Mouse (Mus musculus): ENCODE results near the gene Trio. TPM values are rescaled to one million over a fixed set of nuclear protein-coding genes. Genes with fewer than 3 reads are reported as not detected.

Gene Trio
- polyA plus RNA-seq, 1 experiment from 2014 or later, result 69.8 TPM

DNA sequence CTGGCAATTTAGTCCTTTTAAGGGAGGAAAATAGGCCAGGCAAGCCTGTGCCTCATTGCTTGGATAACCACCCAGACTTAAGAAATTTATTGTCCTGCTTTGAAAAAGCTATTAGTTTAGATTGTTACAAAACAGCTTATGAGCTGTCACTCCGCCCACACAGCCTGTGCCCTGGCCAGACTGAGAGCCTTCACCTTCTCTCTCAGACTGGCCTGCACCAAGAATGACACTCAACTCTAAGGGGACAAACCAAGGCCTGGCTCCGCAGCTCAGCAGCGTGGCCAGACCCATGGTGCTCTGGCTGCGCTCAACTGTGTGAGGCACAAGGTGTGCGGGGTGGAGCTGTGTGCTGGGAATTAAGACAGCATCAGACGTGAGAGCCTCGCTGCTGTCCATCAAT is 254.1 kb downstream of the Trio start:
- Histone ChIP-seq H3K4me3 (no peak overlapping the region), H3K27ac (peak overlapping the region; percentile 61), H3K27me3 (no peaks in the 10 kb centered on the region), H3K9ac (no peak overlapping the region), H3K4me1 (peaks cover 60% of the 10 kb centered on the region), H3K4me2 (replicated peaks) (no peak overlapping the region), H3K36me3 (peaks cover 71% of the 10 kb centered on the region), H3K9me3 (no peaks in the 10 kb centered on the region)
- ATAC-seq (ENCODE audit: insufficient number of reproducible peaks, insufficient read depth, low FRiP score, low TSS enrichment), result no peak
- 66% methylated on average over 7 of the region's 7 CpGs for WGBS

DNA sequence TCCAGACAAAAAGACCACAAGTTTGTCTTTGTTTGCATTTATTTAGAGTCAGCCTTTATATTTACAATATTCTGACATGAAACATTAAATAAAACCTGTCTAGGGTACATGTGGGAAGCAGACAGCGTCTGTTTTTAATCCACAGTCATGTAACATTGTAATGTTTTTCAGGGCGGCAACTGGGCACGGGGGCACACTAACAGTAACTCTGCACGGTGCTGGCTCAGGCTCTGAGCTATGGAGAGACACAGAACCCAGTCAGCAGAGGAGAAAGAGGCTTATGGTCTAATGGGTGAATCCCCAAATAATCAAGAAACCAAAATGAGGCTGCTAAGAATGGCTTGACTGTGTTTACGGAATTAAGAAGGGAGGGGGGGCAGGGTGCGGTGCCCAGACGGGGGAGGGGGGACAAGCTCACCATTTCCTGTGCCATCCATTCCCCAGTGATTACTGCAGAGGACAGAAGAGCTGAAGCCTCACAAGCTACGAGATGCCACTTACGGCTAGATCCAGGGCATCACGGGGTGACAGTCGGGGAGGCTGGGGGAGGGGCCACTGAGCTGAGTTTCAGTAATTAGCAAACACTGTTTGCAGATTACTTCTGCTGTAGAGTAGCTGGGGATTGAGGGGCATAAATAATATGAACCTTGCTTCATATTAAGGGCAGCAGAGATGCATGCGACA is 255.0 kb downstream of the Trio start:
- peak overlapping the region; percentile 84 for H3K27ac ChIP-seq
- H3K36me3 ChIP-seq, result peaks cover 77% of the 10 kb centered on the region
- WGBS, result 37% methylated on average over 12 of the region's 12 CpGs
- no peaks in the 10 kb centered on the region for H3K27me3 ChIP-seq
- no peaks in the 10 kb centered on the region for H3K9me3 ChIP-seq
- H3K9ac ChIP-seq, result no peak overlapping the region
- H3K4me2 ChIP-seq (replicated peaks), result no peak overlapping the region
- H3K4me1 ChIP-seq, result peaks cover 53% of the 10 kb centered on the region
- no peak overlapping the region for H3K4me3 ChIP-seq
- ATAC-seq (ENCODE audit: insufficient number of reproducible peaks, insufficient read depth, low FRiP score, low TSS enrichment), result peak; percentile 67; the same call in 1 of the 2 replicates

- no peak for ATAC-seq (ENCODE audit: insufficient number of reproducible peaks, insufficient read depth, low FRiP score, low TSS enrichment)
- Histone ChIP-seq H3K27ac (peak overlapping the region; percentile 69; the same call in 1 of the 2 replicates), H3K4me3 (no peak overlapping the region), H3K36me3 (peaks cover 80% of the 10 kb centered on the region), H3K9me3 (no peaks in the 10 kb centered on the region), H3K4me2 (replicated peaks) (no peak overlapping the region), H3K4me1 (peaks cover 27% of the 10 kb centered on the region), H3K27me3 (no peaks in the 10 kb centered on the region), H3K9ac (no peak overlapping the region)
- WGBS, result 80% methylated on average over 3 of the region's 3 CpGs
Measured at GRCm38 (mm10) chr15:27761416-27761815, 264.2 kb downstream of the Trio start.

GRCm38 (mm10) chr15:27760655-27761054 is 265.0 kb downstream of the Trio start:
- Histone ChIP-seq H3K27ac (peak overlapping the region; percentile 78), H3K36me3 (peaks cover 80% of the 10 kb centered on the region), H3K4me2 (replicated peaks) (no peak overlapping the region), H3K9me3 (no peaks in the 10 kb centered on the region), H3K4me1 (peaks cover 27% of the 10 kb centered on the region), H3K27me3 (no peaks in the 10 kb centered on the region), H3K9ac (no peak overlapping the region), H3K4me3 (no peak overlapping the region)
- ATAC-seq (ENCODE audit: insufficient number of reproducible peaks, insufficient read depth, low FRiP score, low TSS enrichment), result no peak
- 25% methylated on average over 1 of the region's 1 CpGs for WGBS

- Histone ChIP-seq H3K4me2 (replicated peaks) (no peak overlapping the region), H3K27me3 (no peaks in the 10 kb centered on the region), H3K36me3 (peaks cover 82% of the 10 kb centered on the region), H3K4me3 (no peak overlapping the region), H3K27ac (peak overlapping the region; percentile 78), H3K9ac (no peak overlapping the region), H3K4me1 (peaks cover 27% of the 10 kb centered on the region), H3K9me3 (no peaks in the 10 kb centered on the region)
- WGBS, result 62% methylated on average over 5 of the region's 5 CpGs
- no peak for ATAC-seq (ENCODE audit: insufficient number of reproducible peaks, insufficient read depth, low FRiP score, low TSS enrichment)
Measured at GRCm38 (mm10) chr15:27759890-27760289, 265.8 kb downstream of the Trio start.

- 31% methylated on average over 6 of the region's 6 CpGs for WGBS
- no peak overlapping the region for H3K4me3 ChIP-seq
- no peak overlapping the region for H3K4me2 ChIP-seq (replicated peaks)
- ATAC-seq (ENCODE audit: insufficient number of reproducible peaks, insufficient read depth, low FRiP score, low TSS enrichment), result no peak
- H3K27me3 ChIP-seq, result no peaks in the 10 kb centered on the region
- H3K4me1 ChIP-seq, result peaks cover 34% of the 10 kb centered on the region
- no peak overlapping the region for H3K9ac ChIP-seq
- no peaks in the 10 kb centered on the region for H3K9me3 ChIP-seq
- H3K36me3 ChIP-seq, result peaks cover 81% of the 10 kb centered on the region
- no peak overlapping the region for H3K27ac ChIP-seq
Measured at GRCm38 (mm10) chr15:27758680-27759079, 267.0 kb downstream of the Trio start.

- Histone ChIP-seq H3K27ac (no peak overlapping the region), H3K4me2 (replicated peaks) (no peak overlapping the region), H3K36me3 (peaks cover 88% of the 10 kb centered on the region), H3K4me1 (peaks cover 29% of the 10 kb centered on the region), H3K27me3 (no peaks in the 10 kb centered on the region), H3K9ac (no peak overlapping the region; the same call in 1 of the 2 replicates), H3K4me3 (no peak overlapping the region), H3K9me3 (no peaks in the 10 kb centered on the region)
- 90% methylated on average over 11 of the region's 11 CpGs for WGBS
- no peak for ATAC-seq (ENCODE audit: insufficient number of reproducible peaks, insufficient read depth, low FRiP score, low TSS enrichment)
Measured at GRCm38 (mm10) chr15:27756426-27756825, 269.2 kb downstream of the Trio start.

- H3K36me3 ChIP-seq, result peaks cover 93% of the 10 kb centered on the region
- H3K9ac ChIP-seq, result no peak overlapping the region
- no peak overlapping the region for H3K4me3 ChIP-seq
- peaks cover 14% of the 10 kb centered on the region for H3K4me1 ChIP-seq
- H3K27ac ChIP-seq, result no peak overlapping the region
- H3K4me2 ChIP-seq (replicated peaks), result no peak overlapping the region
- no peaks in the 10 kb centered on the region for H3K9me3 ChIP-seq
- ATAC-seq (ENCODE audit: insufficient number of reproducible peaks, insufficient read depth, low FRiP score, low TSS enrichment), result no peak
- WGBS, result 84% methylated on average over 7 of the region's 7 CpGs
- H3K27me3 ChIP-seq, result no peaks in the 10 kb centered on the region
Measured at GRCm38 (mm10) chr15:27754571-27755260, 270.9 kb downstream of the Trio start.

GRCm38 (mm10) chr15:27753923-27754322 is 271.7 kb downstream of the Trio start:
- H3K27ac ChIP-seq, result peak overlapping the region; percentile 42; the same call in 1 of the 2 replicates
- H3K4me1 ChIP-seq, result 0 out of 2 replicates have a peak, but pooled peaks cover 11% of the 10 kb centered on the region
- H3K4me2 ChIP-seq (replicated peaks), result no peak overlapping the region
- ATAC-seq (ENCODE audit: insufficient number of reproducible peaks, insufficient read depth, low FRiP score, low TSS enrichment), result no peak
- 68% methylated on average over 5 of the region's 5 CpGs for WGBS
- H3K9me3 ChIP-seq, result no peaks in the 10 kb centered on the region
- H3K36me3 ChIP-seq, result peaks cover 95% of the 10 kb centered on the region
- no peak overlapping the region for H3K9ac ChIP-seq
- no peaks in the 10 kb centered on the region for H3K27me3 ChIP-seq
- H3K4me3 ChIP-seq, result no peak overlapping the region

GRCm38 (mm10) chr15:27752677-27753342 is 272.8 kb downstream of the Trio start:
- no peak for ATAC-seq (ENCODE audit: insufficient number of reproducible peaks, insufficient read depth, low FRiP score, low TSS enrichment)
- H3K27ac ChIP-seq, result peak overlapping the region; percentile 69; the same call in 1 of the 2 replicates
- no peaks in the 10 kb centered on the region for H3K27me3 ChIP-seq
- no peaks in the 10 kb centered on the region for H3K9me3 ChIP-seq
- H3K4me3 ChIP-seq, result no peak overlapping the region
- WGBS, result 73% methylated on average over 7 of the region's 7 CpGs
- H3K9ac ChIP-seq, result no peak overlapping the region
- no peak overlapping the region for H3K4me2 ChIP-seq (replicated peaks)
- H3K36me3 ChIP-seq, result peaks cover 95% of the 10 kb centered on the region
- H3K4me1 ChIP-seq, result 0 out of 2 replicates have a peak, but pooled peaks cover 9% of the 10 kb centered on the region

- no peaks in the 10 kb centered on the region for H3K9me3 ChIP-seq
- 78% methylated on average over 12 of the region's 12 CpGs for WGBS
- H3K27ac ChIP-seq, result no peak overlapping the region
- no peak overlapping the region for H3K4me2 ChIP-seq (replicated peaks)
- no peak for ATAC-seq (ENCODE audit: insufficient number of reproducible peaks, insufficient read depth, low FRiP score, low TSS enrichment)
- peaks cover 95% of the 10 kb centered on the region for H3K36me3 ChIP-seq
- H3K9ac ChIP-seq, result no peak overlapping the region
- no peaks in the 10 kb centered on the region for H3K27me3 ChIP-seq
- 0 out of 2 replicates have a peak, but pooled peaks cover 9% of the 10 kb centered on the region for H3K4me1 ChIP-seq
- no peak overlapping the region for H3K4me3 ChIP-seq
Measured at GRCm38 (mm10) chr15:27751612-27752405, 273.8 kb downstream of the Trio start.
